Mouse (Mus musculus) mesoderm, embryonic 11.5 days (tissue): ENCODE data around the gene Pign.
A peak's percentile ranks its signal among the peaks of the same experiment; 100 is the strongest.

Experiments
- DNase-seq: peaks from one replicate; pipeline ENCODE4 v3.0.0-alpha.2; 2012; ENCODE audit warnings: low read depth, low spot score

The Pign gene

DNA sequence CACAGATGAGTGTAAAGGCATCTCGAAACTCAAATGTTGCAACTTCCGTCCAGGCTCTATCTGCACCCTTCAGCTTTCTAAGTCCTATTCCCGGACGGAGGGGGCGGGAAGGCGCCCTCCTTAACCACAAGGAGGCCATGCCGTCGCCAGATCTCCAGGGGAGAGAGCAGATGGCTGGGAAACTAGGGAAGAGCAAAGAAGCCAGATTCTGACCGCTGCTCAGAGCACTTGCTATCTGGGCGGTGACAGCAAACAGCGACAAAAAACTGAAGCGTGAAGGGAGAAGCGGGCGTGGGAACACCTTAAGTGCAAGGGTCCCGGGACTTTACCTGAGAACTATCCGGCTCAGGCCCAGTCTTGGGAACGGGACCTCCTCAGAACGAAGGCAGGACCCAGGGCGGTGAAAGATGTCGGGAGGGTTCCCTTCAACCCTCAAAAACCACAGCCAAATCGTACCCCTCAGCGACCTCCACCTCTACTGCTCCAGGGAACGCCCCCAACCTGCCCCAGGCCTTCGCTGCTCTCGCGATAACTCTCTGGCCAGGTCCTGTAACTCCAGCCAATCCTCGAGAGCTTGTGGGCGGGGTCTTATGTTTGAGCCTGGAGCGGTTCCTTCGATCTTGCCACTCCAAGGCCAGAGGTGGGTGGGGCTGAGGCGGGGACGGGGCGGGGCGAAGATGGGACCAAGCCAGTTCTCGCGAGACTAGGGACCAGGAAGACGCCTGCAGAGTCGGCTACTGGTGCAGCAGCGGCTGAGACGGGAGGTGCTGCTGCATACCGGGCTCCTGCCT is at the start of gene Pign, which contains the start of gene Relch:
Gene Pign (minus strand): TSS at position 507 of the 791 bp plus-strand sequence.
Gene Relch (plus strand): TSS at position 691 of the 791 bp plus-strand sequence.
- DNase-seq, result peak; percentile 99

DNA sequence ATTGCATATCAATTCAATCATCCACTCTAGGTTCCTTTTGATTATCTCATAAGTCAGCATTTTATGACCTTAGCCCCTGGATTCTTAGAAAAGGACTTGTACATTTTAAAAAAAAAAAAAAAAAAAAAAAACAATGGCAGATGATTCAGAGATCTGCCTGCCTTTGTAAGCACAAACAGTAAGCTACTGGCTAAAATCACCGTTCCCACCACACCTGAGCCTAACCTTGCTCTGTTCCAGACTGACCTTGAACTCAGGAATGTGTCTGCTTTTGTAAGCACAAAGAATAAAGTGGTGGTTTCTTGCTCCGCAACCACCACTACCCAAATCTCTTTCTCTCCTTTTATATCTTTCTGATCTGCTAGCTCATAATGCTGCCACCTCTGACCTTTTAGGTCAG is 49.3 kb upstream of the Pign start:
- DNase-seq, result no peak

- peak; percentile 11 for DNase-seq
These were observed 47.8 kb upstream of the Pign start for GRCm38 (mm10) chr1:105711227-105711626.

GRCm38 (mm10) chr1:105709415-105709814 is 45.9 kb upstream of the Pign start:
- DNase-seq, result no peak

DNA sequence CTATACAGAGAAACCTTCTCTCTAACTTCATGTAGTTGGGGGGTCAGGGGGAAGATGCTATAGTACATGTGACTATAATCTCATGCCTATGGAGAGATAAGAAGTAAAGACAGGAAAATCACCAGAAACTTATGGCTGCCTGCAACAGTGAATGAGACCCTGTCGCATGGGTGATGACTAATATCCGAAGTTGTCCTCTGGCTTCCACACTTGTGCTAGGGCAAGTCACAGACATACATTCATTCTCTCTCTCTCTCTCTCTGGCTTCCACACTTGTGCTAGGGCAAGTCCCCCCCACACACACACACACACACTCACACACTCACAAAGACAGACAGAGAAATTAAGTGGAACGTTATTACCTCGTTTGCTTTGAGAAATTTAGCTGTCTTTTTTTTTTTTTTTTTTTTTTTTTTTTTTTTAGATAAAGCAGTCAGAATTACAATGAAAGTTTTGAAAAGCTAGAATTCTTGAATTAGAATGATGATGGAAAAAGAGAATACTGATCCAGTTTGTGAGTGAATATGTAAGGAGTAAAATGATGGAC is 37.6 kb upstream of the Pign start:
- no peak for DNase-seq

- DNase-seq, result no peak
These were observed 32.1 kb upstream of the Pign start for GRCm38 (mm10) chr1:105695581-105695980.

DNA sequence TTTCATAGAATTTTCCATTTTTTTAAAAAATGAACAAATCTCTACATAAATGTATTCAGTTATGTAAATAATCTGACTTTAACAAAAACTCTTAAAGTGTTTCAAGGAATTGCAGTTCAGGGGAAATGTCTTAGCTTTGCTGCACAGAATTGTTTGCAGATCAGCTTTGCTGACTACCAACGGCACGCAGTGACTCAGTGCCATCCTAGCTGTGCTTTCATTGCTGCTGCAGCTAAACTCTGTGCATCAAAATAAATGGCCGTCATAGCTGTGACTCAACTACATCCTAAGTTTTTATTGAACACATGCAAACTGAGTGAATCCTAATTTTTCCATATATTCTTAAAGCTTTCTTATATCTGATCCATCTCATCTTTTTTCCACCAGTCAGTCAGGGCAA is 22.0 kb upstream of the Pign start:
- DNase-seq, result no peak

GRCm38 (mm10) chr1:105680587-105680986 is 17.1 kb upstream of the Pign start:
- no peak for DNase-seq

GRCm38 (mm10) chr1:105674763-105675162 is 11.3 kb upstream of the Pign start:
- no peak for DNase-seq

DNA sequence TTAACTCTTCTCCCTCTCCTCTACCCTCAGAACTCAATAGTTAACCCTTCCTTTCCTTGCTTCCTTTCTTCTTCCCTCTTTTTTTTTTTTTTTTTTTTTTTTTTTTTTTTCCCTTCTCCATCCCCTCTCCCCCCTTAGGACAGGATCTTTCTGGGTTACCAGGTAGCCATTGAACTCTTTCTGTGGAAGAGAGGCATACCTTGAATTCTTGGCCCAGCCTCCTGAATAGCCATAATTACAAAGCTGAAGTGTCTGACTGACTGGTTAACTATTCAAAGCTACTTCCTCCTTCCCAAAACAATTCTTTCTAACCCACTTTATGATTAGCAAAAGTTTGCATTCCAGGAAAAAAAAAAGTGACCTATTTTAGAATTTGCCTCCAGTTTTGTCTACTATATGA is 6.2 kb upstream of the Pign start:
- no peak for DNase-seq

DNA sequence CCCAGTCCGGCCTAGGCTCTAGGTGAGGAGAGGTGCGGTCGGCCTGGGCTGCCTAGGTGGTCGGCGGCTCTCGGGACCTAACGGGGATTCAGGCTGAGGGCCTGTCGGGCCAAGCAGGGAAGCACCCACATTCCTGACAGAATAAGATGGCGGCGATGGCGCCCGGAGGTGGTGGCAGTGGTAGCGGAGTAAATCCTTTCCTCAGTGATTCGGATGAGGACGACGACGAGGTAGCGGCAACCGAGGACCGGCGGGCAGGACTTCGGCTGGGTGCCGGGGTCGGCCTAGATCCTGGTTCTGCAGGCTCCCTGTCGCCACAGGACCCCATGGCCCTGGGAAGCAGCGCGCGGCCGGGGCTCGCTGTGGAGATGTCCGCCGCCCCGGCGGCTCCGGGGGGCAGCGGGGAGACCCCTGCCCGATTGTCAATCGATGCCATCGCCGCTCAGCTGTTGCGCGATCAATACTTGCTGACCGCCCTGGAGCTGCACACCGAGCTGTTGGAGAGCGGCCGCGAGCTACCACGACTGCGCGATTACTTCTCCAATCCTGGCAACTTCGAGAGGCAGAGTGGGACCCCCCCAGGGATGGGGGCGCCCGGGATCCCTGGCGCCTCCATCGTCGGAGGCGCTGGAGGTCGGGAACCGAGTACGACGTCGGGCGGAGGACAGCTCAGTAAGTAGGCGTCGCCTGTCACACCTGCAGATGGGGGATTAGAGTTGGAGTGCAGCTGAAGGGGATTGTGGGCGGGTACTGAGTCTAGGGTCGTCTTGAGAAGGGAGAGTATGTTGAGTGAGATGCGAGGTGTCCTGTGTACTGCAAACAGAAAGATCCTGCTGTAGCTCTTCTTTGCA is 710 bp upstream of the Pign start:
- peak; percentile 27 for DNase-seq

DNA sequence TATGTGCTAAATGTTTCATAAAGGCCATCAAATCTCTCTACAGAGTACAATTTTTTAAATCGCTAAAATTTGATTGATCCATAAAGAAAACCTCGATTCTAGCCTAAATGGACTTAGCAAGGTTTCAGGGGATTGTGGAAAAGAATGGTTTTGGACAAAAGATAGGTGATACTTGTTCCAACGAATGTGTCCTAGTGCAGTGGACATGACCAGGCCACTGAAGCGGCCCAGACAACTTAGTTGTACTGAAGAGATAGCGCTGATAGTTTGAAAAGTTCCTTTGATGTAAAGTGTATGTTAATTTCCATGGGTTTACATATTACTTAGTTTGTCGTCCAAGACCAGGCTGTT is 682 bp downstream of the Pign start:
- no peak for DNase-seq

GRCm38 (mm10) chr1:105660015-105660414 is 3.5 kb downstream of the Pign start:
- DNase-seq, result peak; percentile 68

- DNase-seq, result no peak
These were observed 9.5 kb downstream of the Pign start for GRCm38 (mm10) chr1:105653981-105654380.

DNA sequence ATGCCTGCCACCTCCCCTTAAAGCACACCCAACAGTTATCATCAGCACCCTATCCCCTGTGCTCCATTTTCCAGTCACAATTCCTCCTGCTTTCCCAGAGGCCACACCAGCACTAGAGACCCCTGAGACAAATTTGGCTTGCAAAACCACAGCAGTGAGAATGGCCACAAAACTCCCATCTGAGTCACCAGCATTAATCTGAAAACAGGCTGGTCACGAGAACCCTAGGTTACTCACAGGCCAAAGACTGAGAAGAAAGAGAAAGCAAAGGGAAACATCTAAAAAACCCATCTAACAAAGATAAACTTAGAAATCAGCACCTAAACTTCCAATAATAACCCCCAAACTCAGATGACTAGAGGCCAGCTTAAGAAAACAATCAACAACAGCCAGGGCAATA is 12.8 kb downstream of the Pign start:
- DNase-seq, result no peak

DNA sequence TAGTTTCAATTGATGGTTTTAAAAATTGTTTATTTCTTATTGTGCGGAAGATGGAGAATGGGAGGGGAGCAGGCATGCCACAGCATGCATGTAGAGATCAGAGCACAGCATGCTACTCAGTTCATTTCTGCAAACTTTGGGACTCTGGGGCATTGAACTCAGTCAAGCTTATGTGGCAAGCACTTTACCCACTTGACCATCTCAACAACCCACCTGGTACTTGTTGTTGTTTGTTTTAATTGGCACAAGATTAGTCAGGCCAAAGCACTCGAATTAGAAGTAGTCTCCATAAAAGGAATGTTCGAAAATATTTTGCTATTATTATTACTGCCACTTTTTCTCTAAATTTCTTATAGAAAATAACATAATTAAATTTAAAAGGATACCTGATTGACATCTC is 19.4 kb downstream of the Pign start:
- DNase-seq, result no peak

GRCm38 (mm10) chr1:105630481-105630880 is 33.0 kb downstream of the Pign start:
- DNase-seq, result peak; percentile 54

GRCm38 (mm10) chr1:105589673-105590072 is 73.8 kb downstream of the Pign start:
- no peak for DNase-seq

DNA sequence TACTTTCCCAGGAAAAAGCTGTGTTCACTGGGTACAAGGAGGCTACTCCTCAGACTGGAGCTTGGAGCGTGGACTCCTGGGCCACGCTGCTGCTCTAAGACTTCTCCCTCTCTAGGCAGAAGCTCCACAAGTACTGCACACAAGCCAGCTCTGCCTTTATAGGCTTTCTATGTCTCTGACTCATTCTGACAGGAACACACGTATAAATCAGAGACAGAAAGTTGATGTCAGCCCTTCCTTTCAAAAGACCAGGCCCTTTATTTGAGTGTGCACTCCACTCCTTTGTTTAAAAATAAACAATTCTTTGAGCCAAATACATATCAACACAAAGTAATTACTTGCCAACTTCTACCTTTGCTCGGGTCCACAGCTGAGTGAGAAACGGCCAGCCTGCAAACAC is 74.8 kb downstream of the Pign start:
- no peak for DNase-seq

DNA sequence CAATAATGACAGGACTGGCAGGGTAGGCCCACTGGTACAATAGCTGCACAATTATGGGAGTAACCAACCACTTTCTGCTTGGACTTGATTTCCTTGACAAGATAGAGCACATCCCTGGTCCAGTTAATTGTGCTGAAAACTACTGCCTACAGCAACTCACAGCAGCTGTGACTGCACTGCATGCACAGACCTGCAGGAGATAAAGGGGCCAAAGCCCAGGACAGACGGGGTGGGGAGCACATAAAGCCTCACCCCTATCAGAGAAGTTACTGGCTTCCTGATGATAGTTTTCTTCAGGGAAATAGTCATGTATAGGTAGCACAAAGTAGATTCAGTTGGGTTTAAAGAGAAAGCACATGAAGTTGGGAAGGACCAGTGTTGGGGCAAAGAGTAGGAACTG is 80.7 kb downstream of the Pign start:
- no peak for DNase-seq

- DNase-seq, result no peak
These were observed 82.6 kb downstream of the Pign start for GRCm38 (mm10) chr1:105580909-105581308.

DNA sequence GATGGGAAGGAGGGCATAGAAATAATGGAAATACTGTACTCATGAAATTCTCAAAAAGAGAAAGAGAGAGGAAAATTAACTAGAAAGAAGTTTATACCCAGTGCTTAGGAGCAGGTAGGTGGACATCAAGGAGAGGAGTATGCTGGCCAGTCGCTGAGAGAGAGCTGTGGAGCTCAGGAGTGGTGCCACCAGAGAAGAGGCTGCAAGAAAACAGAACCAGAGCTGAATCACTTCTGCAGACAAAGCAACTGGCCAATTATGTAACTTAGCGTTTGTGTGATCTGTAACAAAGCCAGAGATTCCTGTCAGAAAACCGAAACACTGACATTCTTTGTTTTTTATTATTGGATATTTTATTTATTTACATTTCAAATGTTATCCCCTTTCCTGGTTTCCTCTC is 97.4 kb downstream of the Pign start:
- no peak for DNase-seq

DNA sequence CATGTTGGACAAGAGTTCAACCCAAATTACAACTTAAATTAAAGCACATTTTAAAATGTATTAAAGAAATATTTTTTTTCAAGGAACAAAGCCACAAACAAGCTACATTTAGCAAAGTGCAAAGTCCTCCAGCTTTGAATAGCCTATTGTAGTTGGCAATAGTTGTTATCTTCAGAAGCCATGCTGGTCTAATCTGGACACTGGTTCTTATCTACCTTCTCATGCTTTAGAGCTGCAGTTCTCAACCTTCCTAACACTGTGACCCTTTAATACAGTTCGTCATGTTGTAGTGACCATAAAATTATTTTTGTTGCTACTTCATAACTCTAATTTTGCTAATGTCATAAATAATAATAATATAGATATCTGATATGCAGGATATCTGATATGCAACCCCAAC is 99.2 kb downstream of the Pign start:
- DNase-seq, result no peak
